Mouse (Mus musculus): ENCODE data around the gene Trim69. TPM values are rescaled to one million over a fixed set of nuclear protein-coding genes. Genes with fewer than 3 reads are reported as not detected.
"Not testable (repeated sequence)": the region's sequence is repeated elsewhere in the genome, so short reads cannot be mapped to it uniquely, and the experiment has no call there.

Gene Trim69
- polyA plus RNA-seq, 1 experiment from 2014 or later: 0.12 TPM

- Histone ChIP-seq H3K4me3 (replicated peaks; ENCODE audit: low read length) (no peak overlapping the region), H3K27me3 (ENCODE audit: control insufficient read depth, insufficient read depth, low read length) (no peaks in the 10 kb centered on the region), H3K9ac (ENCODE audit: low read length) (no peak overlapping the region), H3K27ac (ENCODE audit: low read length) (no peak overlapping the region), H3K36me3 (ENCODE audit: control insufficient read depth, insufficient read depth, low read length) (no peaks in the 10 kb centered on the region), H3K4me1 (ENCODE audit: control insufficient read depth, insufficient read depth, low read length) (no peaks in the 10 kb centered on the region), H3K9me3 (replicated peaks; ENCODE audit: control insufficient read depth, low read length) (no peaks in the 10 kb centered on the region), H3K4me2 (ENCODE audit: low read depth, low read length) (no peak overlapping the region)
- no peak for ATAC-seq (ENCODE audit: insufficient read depth, low FRiP score)
- WGBS: 87% methylated on average over 4 of the region's 4 CpGs
These were observed 24.6 kb downstream of the Trim69 start for GRCm38 (mm10) chr2:122185086-122185485.

DNA sequence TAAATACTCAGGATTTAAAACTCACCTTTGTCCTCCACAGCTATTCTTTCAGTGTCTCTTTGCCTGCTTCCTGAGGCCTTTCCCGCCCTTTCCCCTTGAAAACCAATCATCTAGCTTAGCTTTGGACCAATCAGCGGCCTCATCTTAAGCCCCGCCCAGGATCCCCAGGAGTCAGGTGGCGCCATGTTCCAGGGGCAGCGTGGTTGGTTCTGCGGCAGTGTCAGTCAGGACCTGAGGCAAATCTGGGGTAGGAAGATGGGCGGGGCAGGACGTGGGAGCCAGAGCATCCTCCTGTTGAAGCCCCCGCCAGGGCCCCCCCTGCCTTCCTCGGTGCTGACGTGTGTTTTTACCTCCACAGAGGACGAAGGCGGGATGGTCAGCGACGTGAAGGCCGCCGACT is 25.6 kb downstream of the Trim69 start, which contains the start of the genes Patl2 and Terb2:
Gene Patl2, minus strand, starts transcription at position 84 of the 400 bp plus-strand sequence.
Gene Terb2, plus strand, starts transcription at position 167 of the 400 bp plus-strand sequence.
- 77% methylated on average over 17 of the region's 17 CpGs for WGBS

GRCm38 (mm10) chr2:122186751-122187150 is 26.3 kb downstream of the Trim69 start:
- H3K4me2 ChIP-seq (ENCODE audit: low read depth, low read length): no peak overlapping the region
- WGBS: 87% methylated on average over 3 of the region's 3 CpGs
- H3K4me1 ChIP-seq (ENCODE audit: control insufficient read depth, insufficient read depth, low read length): no peaks in the 10 kb centered on the region
- H3K36me3 ChIP-seq (ENCODE audit: control insufficient read depth, insufficient read depth, low read length): no peaks in the 10 kb centered on the region
- ATAC-seq (ENCODE audit: insufficient read depth, low FRiP score): no peak
- no peak overlapping the region for H3K27ac ChIP-seq (ENCODE audit: low read length)
- H3K4me3 ChIP-seq (replicated peaks; ENCODE audit: low read length): no peak overlapping the region
- H3K9me3 ChIP-seq (replicated peaks; ENCODE audit: control insufficient read depth, low read length): no peaks in the 10 kb centered on the region
- H3K27me3 ChIP-seq (ENCODE audit: control insufficient read depth, insufficient read depth, low read length): no peaks in the 10 kb centered on the region
- no peak overlapping the region for H3K9ac ChIP-seq (ENCODE audit: low read length)

More for the DNA sequence above, 25.6 kb downstream of the Trim69 start, which contains the start of the genes Patl2 and Terb2:
- Histone ChIP-seq H3K27me3 (ENCODE audit: control insufficient read depth, insufficient read depth, low read length) (no peaks in the 10 kb centered on the region), H3K4me2 (ENCODE audit: low read depth, low read length) (no peak within 1 kb of the TSS), H3K9me3 (replicated peaks; ENCODE audit: control insufficient read depth, low read length) (no peaks in the 10 kb centered on the region), H3K9ac (ENCODE audit: low read length) (no peak within 1 kb of the TSS), H3K27ac (ENCODE audit: low read length) (no peak within 1 kb of the TSS), H3K4me3 (replicated peaks; ENCODE audit: low read length) (no peak within 1 kb of the TSS), H3K4me1 (ENCODE audit: control insufficient read depth, insufficient read depth, low read length) (no peaks in the 10 kb centered on the region), H3K36me3 (ENCODE audit: control insufficient read depth, insufficient read depth, low read length) (no peaks in the 10 kb centered on the region)
- ATAC-seq (ENCODE audit: insufficient read depth, low FRiP score): no peak

DNA sequence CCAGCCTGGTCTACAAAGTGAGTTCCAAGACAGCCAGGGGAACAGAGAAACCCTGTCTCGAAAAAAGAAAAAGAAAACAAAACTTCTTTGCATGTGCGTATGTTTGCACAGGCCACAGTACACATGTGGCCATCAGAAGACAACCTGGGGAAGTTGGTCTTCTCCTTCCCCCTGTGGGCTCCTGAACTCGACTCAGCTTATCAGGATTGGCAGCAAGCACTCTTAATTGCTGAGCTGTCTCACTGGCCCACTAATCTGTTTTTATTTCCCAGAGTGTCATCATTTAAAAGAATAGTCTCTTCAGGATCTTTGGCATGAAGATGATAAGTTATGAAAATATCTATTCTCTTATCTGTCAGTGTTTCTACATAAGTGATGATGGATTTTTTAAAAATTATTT is 31.3 kb downstream of the Trim69 start:
- no peaks in the 10 kb centered on the region for H3K9me3 ChIP-seq (replicated peaks; ENCODE audit: control insufficient read depth, low read length)
- no peak overlapping the region for H3K4me3 ChIP-seq (replicated peaks; ENCODE audit: low read length)
- H3K9ac ChIP-seq (ENCODE audit: low read length): no peak overlapping the region
- no peaks in the 10 kb centered on the region for H3K27me3 ChIP-seq (ENCODE audit: control insufficient read depth, insufficient read depth, low read length)
- H3K36me3 ChIP-seq (ENCODE audit: control insufficient read depth, insufficient read depth, low read length): no peaks in the 10 kb centered on the region
- H3K27ac ChIP-seq (ENCODE audit: low read length): no peak overlapping the region
- H3K4me2 ChIP-seq (ENCODE audit: low read depth, low read length): no peak overlapping the region
- WGBS: 70% methylated on average over 3 of the region's 3 CpGs
- ATAC-seq (ENCODE audit: insufficient read depth, low FRiP score): no peak
- no peaks in the 10 kb centered on the region for H3K4me1 ChIP-seq (ENCODE audit: control insufficient read depth, insufficient read depth, low read length)

DNA sequence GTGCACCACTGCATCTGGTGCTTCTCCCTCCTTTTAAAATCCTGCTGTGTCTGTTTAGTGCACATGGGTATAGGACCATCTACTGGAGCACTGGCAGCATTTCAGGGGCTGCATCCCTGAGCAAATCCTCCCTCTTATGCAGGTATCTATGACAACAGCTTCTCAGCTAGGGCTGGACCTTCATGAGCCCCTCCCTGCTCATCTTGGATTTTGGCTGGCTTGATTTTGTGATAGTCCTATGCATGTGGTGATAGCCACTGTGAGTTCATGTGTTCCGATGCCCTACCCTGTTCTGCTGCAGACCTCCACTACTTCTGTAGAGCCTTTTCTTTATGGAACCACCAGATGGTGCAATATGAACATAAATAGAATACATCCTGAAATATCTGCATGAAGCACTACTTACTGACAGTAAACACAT is 34.0 kb downstream of the Trim69 start:
- H3K27me3 ChIP-seq (ENCODE audit: control insufficient read depth, insufficient read depth, low read length): no peaks in the 10 kb centered on the region
- no peak overlapping the region for H3K4me2 ChIP-seq (ENCODE audit: low read depth, low read length)
- no peaks in the 10 kb centered on the region for H3K36me3 ChIP-seq (ENCODE audit: control insufficient read depth, insufficient read depth, low read length)
- no peak overlapping the region for H3K9ac ChIP-seq (ENCODE audit: low read length)
- no peaks in the 10 kb centered on the region for H3K4me1 ChIP-seq (ENCODE audit: control insufficient read depth, insufficient read depth, low read length)
- H3K4me3 ChIP-seq (replicated peaks; ENCODE audit: low read length): no peak overlapping the region
- peak; percentile 53; the same call in 1 of the 2 replicates for ATAC-seq (ENCODE audit: insufficient read depth, low FRiP score)
- WGBS: 61% methylated on average over 1 of the region's 1 CpGs
- no peak overlapping the region for H3K27ac ChIP-seq (ENCODE audit: low read length)
- no peaks in the 10 kb centered on the region for H3K9me3 ChIP-seq (replicated peaks; ENCODE audit: control insufficient read depth, low read length)

DNA sequence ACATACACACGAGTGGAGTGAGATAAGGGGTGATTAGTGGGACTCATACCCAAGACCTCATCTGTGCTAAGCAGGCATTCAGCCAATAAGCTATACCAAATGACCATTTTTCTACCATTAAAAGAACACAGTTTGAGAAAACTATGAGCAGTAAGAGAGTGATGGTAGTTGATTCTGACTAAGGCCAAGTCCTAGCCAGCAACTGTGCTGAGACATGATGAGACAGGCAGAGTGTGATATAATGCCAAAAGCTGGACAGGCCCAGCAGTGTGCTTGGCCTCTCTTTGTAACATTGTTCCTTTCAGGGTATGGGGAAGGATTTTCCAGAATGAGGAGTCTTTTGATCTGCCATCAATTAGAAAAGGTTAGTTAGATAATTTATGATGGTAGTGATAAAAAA is 41.0 kb downstream of the Trim69 start:
- H3K9me3 ChIP-seq (replicated peaks; ENCODE audit: control insufficient read depth, low read length): no peaks in the 10 kb centered on the region
- 68% methylated on average over 1 of the region's 1 CpGs for WGBS
- H3K27me3 ChIP-seq (ENCODE audit: control insufficient read depth, insufficient read depth, low read length): no peaks in the 10 kb centered on the region
- ATAC-seq (ENCODE audit: insufficient read depth, low FRiP score): no peak
- H3K4me2 ChIP-seq (ENCODE audit: low read depth, low read length): no peak overlapping the region
- H3K4me1 ChIP-seq (ENCODE audit: control insufficient read depth, insufficient read depth, low read length): 0 out of 2 replicates have a peak, but pooled peaks cover under 1% of the 10 kb centered on the region
- no peaks in the 10 kb centered on the region for H3K36me3 ChIP-seq (ENCODE audit: control insufficient read depth, insufficient read depth, low read length)
- no peak overlapping the region for H3K9ac ChIP-seq (ENCODE audit: low read length)
- no peak overlapping the region for H3K27ac ChIP-seq (ENCODE audit: low read length)
- H3K4me3 ChIP-seq (replicated peaks; ENCODE audit: low read length): no peak overlapping the region

DNA sequence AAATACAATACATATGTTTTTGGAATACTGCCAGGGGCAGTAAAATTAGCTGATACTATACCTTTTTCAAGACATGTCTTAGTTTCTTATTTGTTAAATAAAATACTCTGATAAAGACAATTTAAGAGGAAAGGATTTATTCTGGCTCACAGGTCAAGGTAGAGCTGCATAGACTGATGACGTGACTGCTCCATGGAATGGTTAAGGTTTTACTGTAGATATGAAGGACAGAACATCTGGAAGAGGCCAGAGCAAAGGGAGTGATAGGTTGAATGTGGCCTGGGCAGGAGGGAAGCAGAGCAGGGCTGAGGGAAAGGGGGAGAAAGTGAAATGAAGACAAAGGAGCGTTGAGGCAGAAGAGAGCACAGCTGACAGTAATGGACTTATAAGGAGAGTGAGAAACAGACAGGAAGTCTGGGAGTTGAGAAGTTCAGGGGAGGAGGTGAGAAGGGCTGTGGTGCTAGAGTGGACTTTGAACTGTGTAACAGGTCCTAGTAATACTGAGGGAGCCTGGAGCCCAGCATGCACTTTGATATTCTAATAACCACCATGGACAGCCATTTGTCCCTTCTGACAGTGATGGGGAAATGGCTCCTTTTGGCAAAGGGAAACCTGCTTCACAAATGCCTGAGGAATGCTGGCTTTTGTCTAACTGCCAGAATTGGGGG is 46.1 kb downstream of the Trim69 start:
- no peaks in the 10 kb centered on the region for H3K36me3 ChIP-seq (ENCODE audit: control insufficient read depth, insufficient read depth, low read length)

GRCm38 (mm10) chr2:122210534-122211228 is 50.2 kb downstream of the Trim69 start:
- Histone ChIP-seq H3K4me3 (replicated peaks; ENCODE audit: low read length) (no peak overlapping the region), H3K9me3 (replicated peaks; ENCODE audit: control insufficient read depth, low read length) (no peaks in the 10 kb centered on the region)
- WGBS: 66% methylated on average over 3 of the region's 3 CpGs

More for the DNA sequence above, 46.1 kb downstream of the Trim69 start:
- ATAC-seq (ENCODE audit: insufficient read depth, low FRiP score): peak; percentile 61; the same call in 1 of the 2 replicates
- Histone ChIP-seq H3K9ac (ENCODE audit: low read length) (no peak overlapping the region), H3K9me3 (replicated peaks; ENCODE audit: control insufficient read depth, low read length) (no peaks in the 10 kb centered on the region), H3K27me3 (ENCODE audit: control insufficient read depth, insufficient read depth, low read length) (no peaks in the 10 kb centered on the region), H3K4me1 (ENCODE audit: control insufficient read depth, insufficient read depth, low read length) (0 out of 2 replicates have a peak, but pooled peaks cover 3% of the 10 kb centered on the region), H3K4me2 (ENCODE audit: low read depth, low read length) (no peak overlapping the region), H3K27ac (ENCODE audit: low read length) (no peak overlapping the region), H3K4me3 (replicated peaks; ENCODE audit: low read length) (no peak overlapping the region)
- 54% methylated on average over 2 of the region's 2 CpGs for WGBS

DNA sequence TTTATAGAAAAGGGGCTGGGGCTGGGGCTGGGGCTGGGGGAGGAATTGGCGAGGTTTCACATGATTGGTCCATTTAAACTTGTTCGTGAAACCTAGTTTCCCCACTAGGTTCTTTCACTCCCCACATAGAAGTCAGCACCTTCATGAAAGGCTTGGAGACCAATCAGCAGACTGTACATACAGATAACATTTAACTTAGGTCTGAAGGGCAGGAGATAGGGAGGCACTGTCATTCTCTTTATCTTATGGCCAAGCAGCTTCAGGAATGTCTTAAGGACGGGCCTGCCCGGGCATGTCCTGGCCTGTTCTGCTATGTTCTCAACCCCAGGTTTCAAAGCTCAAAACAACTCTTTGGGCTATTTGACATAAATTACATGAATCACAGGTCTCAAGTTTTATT is 56.6 kb downstream of the Trim69 start:
- not testable (repeated sequence) for H3K4me1 ChIP-seq (ENCODE audit: control insufficient read depth, insufficient read depth, low read length); H3K9ac ChIP-seq (ENCODE audit: low read length); H3K36me3 ChIP-seq (ENCODE audit: control insufficient read depth, insufficient read depth, low read length); H3K27me3 ChIP-seq (ENCODE audit: control insufficient read depth, insufficient read depth, low read length); H3K4me2 ChIP-seq (ENCODE audit: low read depth, low read length); ATAC-seq (ENCODE audit: insufficient read depth, low FRiP score); H3K9me3 ChIP-seq (replicated peaks; ENCODE audit: control insufficient read depth, low read length); H3K27ac ChIP-seq (ENCODE audit: low read length); H3K4me3 ChIP-seq (replicated peaks; ENCODE audit: low read length)
- WGBS: 85% methylated on average over 4 of the region's 4 CpGs

More at GRCm38 (mm10) chr2:122210534-122211228, 50.2 kb downstream of the Trim69 start:
- Histone ChIP-seq H3K36me3 (ENCODE audit: control insufficient read depth, insufficient read depth, low read length) (no peaks in the 10 kb centered on the region), H3K4me2 (ENCODE audit: low read depth, low read length) (no peak overlapping the region), H3K9ac (ENCODE audit: low read length) (no peak overlapping the region), H3K4me1 (ENCODE audit: control insufficient read depth, insufficient read depth, low read length) (0 out of 2 replicates have a peak, but pooled peaks cover 3% of the 10 kb centered on the region), H3K27me3 (ENCODE audit: control insufficient read depth, insufficient read depth, low read length) (no peaks in the 10 kb centered on the region), H3K27ac (ENCODE audit: low read length) (no peak overlapping the region)
- ATAC-seq (ENCODE audit: insufficient read depth, low FRiP score): no peak

Data from stomach, embryonic 16.5 days (tissue).